Mouse (Mus musculus) forebrain, embryonic 14.5 days (tissue): ENCODE measurements at regions not wholly inside any gene's neighbourhood (a gene's known extent, or its start where the extent isn't known, plus 50 kb on each side); places are given as distances from the start of the nearest gene placed in this dataset.

Experiments
- ATAC-seq: fragments of 200-750 bp; cut with Nextera tagmentation; 2 replicates; pipeline ENCODE4 v1.8.0; 2017; ENCODE audit warnings: mild to moderate bottlenecking, moderate library complexity
- DNase-seq: peaks from one replicate; pipeline ENCODE4 v3.0.0-alpha.2; 2015; ENCODE audit warnings: low spot score
- H3K27ac ChIP-seq: fragments of 300-500 bp; sonication (generic); 2 replicates; pipeline ENCODE4 v1.5.1; 2014; ENCODE audit warnings: low read depth, mild to moderate bottlenecking, control low read depth, low read length, moderate library complexity
- H3K27me3 ChIP-seq: fragments of 300-500 bp; sonication (generic); replicated peaks from 2 replicates; pipeline ENCODE4 v1.6.1; 2014; ENCODE audit warnings: low read length, control low read depth, mixed read lengths; ENCODE audit not compliant: control insufficient read depth, insufficient read depth
- H3K36me3 ChIP-seq: fragments of 300-500 bp; sonication (generic); 2 replicates; pipeline ENCODE4 v1.6.1; 2014; ENCODE audit warnings: low read length, control low read depth; ENCODE audit not compliant: control insufficient read depth, insufficient read depth
- H3K4me1 ChIP-seq: fragments of 300-500 bp; sonication (generic); 2 replicates; pipeline ENCODE4 v1.6.1; 2014; ENCODE audit warnings: antibody characterized with exemption, low read length, control low read depth; ENCODE audit not compliant: control insufficient read depth, insufficient read depth
- H3K4me2 ChIP-seq: fragments of 300-500 bp; sonication (generic); 2 replicates; pipeline ENCODE4 v1.6.1; 2014; ENCODE audit warnings: mild to moderate bottlenecking, control low read depth, low read length
- H3K4me3 ChIP-seq: fragments of 300-500 bp; sonication (generic); 2 replicates; pipeline ENCODE4 v1.5.1; 2014; ENCODE audit warnings: low read depth, low read length, control low read depth
- H3K9ac ChIP-seq: fragments of 300-500 bp; sonication (generic); 2 replicates; pipeline ENCODE4 v1.6.1; 2014; ENCODE audit warnings: mild to moderate bottlenecking, low read length, control low read depth, moderate library complexity
- H3K9me3 ChIP-seq: fragments of 300-500 bp; sonication (generic); replicated peaks from 2 replicates; pipeline ENCODE4 v1.6.1; 2016; ENCODE audit warnings: low read length, control low read depth, mixed read lengths; ENCODE audit not compliant: control insufficient read depth
- WGBS: fragments of 180-500 bp; shearing (Covaris S2); extraction: QIAGEN DNeasy Blood & Tissue Kit; methylation state at CpG from one replicate; pipeline ENCODE4 v1.1.7; 2014; 5-methylcytosine and 5-hydroxymethylcytosine counted together

- Histone ChIP-seq H3K36me3 (no peaks in the 10 kb centered on the region), H3K4me3 (no peak overlapping the region), H3K4me1 (no peaks in the 10 kb centered on the region; the same call in 1 of the 2 replicates), H3K4me2 (no peak overlapping the region), H3K9ac (no peak overlapping the region), H3K27me3 (no peaks in the 10 kb centered on the region), H3K27ac (no peak overlapping the region), H3K9me3 (no peaks in the 10 kb centered on the region)
- WGBS = 7% methylated on average over 5 of the region's 5 CpGs
- peak; percentile 47 for DNase-seq
- peak; percentile 52; the same call in 1 of the 2 replicates for ATAC-seq
Observed at GRCm38 (mm10) chr4:92833835-92834234, 501.5 kb downstream of the Tusc1 start.

- WGBS = 84% methylated on average over 1 of the region's 1 CpGs
- no peaks in the 10 kb centered on the region; the same call in 1 of the 2 replicates for H3K4me1 ChIP-seq
- ATAC-seq (no peak; the same call in 1 of the 2 replicates), DNase-seq (peak; percentile 19)
- no peak overlapping the region for H3K27ac ChIP-seq
- no peak overlapping the region for H3K4me2 ChIP-seq
- no peaks in the 10 kb centered on the region for H3K36me3 ChIP-seq
- H3K27me3 ChIP-seq = no peaks in the 10 kb centered on the region
- H3K9ac ChIP-seq = no peak overlapping the region
- H3K9me3 ChIP-seq = no peaks in the 10 kb centered on the region
- no peak overlapping the region for H3K4me3 ChIP-seq
Observed at GRCm38 (mm10) chr4:92831181-92831715, 504.1 kb downstream of the Tusc1 start.

GRCm38 (mm10) chr4:92827831-92828230, 507.5 kb downstream of the Tusc1 start:
- Histone ChIP-seq H3K27me3 (no peaks in the 10 kb centered on the region), H3K4me3 (no peak overlapping the region), H3K9me3 (no peaks in the 10 kb centered on the region), H3K27ac (no peak overlapping the region), H3K4me1 (no peaks in the 10 kb centered on the region), H3K4me2 (no peak overlapping the region), H3K36me3 (no peaks in the 10 kb centered on the region), H3K9ac (no peak overlapping the region)
- ATAC-seq = no peak
- no peak for DNase-seq

- DNase-seq (no peak), ATAC-seq (no peak)
- Histone ChIP-seq H3K4me2 (no peak overlapping the region), H3K27ac (no peak overlapping the region), H3K9ac (no peak overlapping the region), H3K9me3 (no peaks in the 10 kb centered on the region), H3K27me3 (no peaks in the 10 kb centered on the region), H3K36me3 (no peaks in the 10 kb centered on the region), H3K4me3 (no peak overlapping the region), H3K4me1 (no peaks in the 10 kb centered on the region)
Observed at GRCm38 (mm10) chr4:92827405-92827804, 507.9 kb downstream of the Tusc1 start.

GRCm38 (mm10) chr4:92826981-92827380, 508.3 kb downstream of the Tusc1 start:
- ATAC-seq = no peak
- Histone ChIP-seq H3K36me3 (no peaks in the 10 kb centered on the region), H3K27ac (no peak overlapping the region), H3K9ac (no peak overlapping the region), H3K4me2 (no peak overlapping the region), H3K9me3 (no peaks in the 10 kb centered on the region), H3K4me3 (no peak overlapping the region), H3K27me3 (no peaks in the 10 kb centered on the region), H3K4me1 (no peaks in the 10 kb centered on the region)
- no peak for DNase-seq

- no peak overlapping the region for H3K4me3 ChIP-seq
- H3K4me1 ChIP-seq = no peaks in the 10 kb centered on the region
- no peak for ATAC-seq
- 81% methylated on average over 1 of the region's 1 CpGs for WGBS
- no peaks in the 10 kb centered on the region for H3K36me3 ChIP-seq
- H3K27ac ChIP-seq = no peak overlapping the region
- H3K9ac ChIP-seq = no peak overlapping the region
- H3K4me2 ChIP-seq = no peak overlapping the region
- no peaks in the 10 kb centered on the region for H3K27me3 ChIP-seq
- DNase-seq = no peak
- no peaks in the 10 kb centered on the region for H3K9me3 ChIP-seq
Observed at GRCm38 (mm10) chr4:92788157-92788556, 547.2 kb downstream of the Tusc1 start.

- H3K27ac ChIP-seq = no peak overlapping the region
- ATAC-seq (no peak), DNase-seq (no peak)
- H3K36me3 ChIP-seq = no peaks in the 10 kb centered on the region
- H3K4me3 ChIP-seq = no peak overlapping the region
- no peak overlapping the region for H3K9ac ChIP-seq
- no peaks in the 10 kb centered on the region for H3K9me3 ChIP-seq
- H3K4me2 ChIP-seq = no peak overlapping the region
- H3K27me3 ChIP-seq = no peaks in the 10 kb centered on the region
- WGBS = 79% methylated on average over 4 of the region's 4 CpGs
- H3K4me1 ChIP-seq = no peaks in the 10 kb centered on the region
Observed at GRCm38 (mm10) chr4:92778076-92778475, 557.2 kb downstream of the Tusc1 start.

- Histone ChIP-seq H3K4me3 (no peak overlapping the region), H3K27me3 (no peaks in the 10 kb centered on the region), H3K27ac (no peak overlapping the region), H3K9me3 (no peaks in the 10 kb centered on the region), H3K9ac (no peak overlapping the region), H3K36me3 (no peaks in the 10 kb centered on the region), H3K4me2 (no peak overlapping the region), H3K4me1 (no peaks in the 10 kb centered on the region)
- ATAC-seq = no peak
- WGBS = 40% methylated on average over 2 of the region's 2 CpGs
- peak; percentile 37 for DNase-seq
Observed at GRCm38 (mm10) chr4:92748070-92748469, 556.5 kb upstream of the Gm12666 start.

- no peaks in the 10 kb centered on the region for H3K36me3 ChIP-seq
- DNase-seq (peak; percentile 69), ATAC-seq (peak; percentile 37; the same call in 1 of the 2 replicates)
- H3K4me1 ChIP-seq = no peaks in the 10 kb centered on the region
- H3K9ac ChIP-seq = no peak overlapping the region
- no peak overlapping the region for H3K27ac ChIP-seq
- no peak overlapping the region for H3K4me2 ChIP-seq
- WGBS = 38% methylated on average over 2 of the region's 2 CpGs
- H3K9me3 ChIP-seq = no peaks in the 10 kb centered on the region
- no peak overlapping the region for H3K4me3 ChIP-seq
- H3K27me3 ChIP-seq = no peaks in the 10 kb centered on the region
Observed at GRCm38 (mm10) chr4:92746233-92746632, 554.7 kb upstream of the Gm12666 start.
